Mouse (Mus musculus): ENCODE results near the gene Dbp. TPM values are rescaled to one million over a fixed set of nuclear protein-coding genes. Genes with fewer than 3 reads are reported as not detected.
"Not testable (repeated sequence)": the region's sequence is repeated elsewhere in the genome, so short reads cannot be mapped to it uniquely, and the experiment has no call there.

The Dbp gene
- 6.8 and 9.4 TPM in 2 replicates for polyA plus RNA-seq (2015; fragmentation: Nextera tagmentation; extraction: Ambion mirVana)

DNA sequence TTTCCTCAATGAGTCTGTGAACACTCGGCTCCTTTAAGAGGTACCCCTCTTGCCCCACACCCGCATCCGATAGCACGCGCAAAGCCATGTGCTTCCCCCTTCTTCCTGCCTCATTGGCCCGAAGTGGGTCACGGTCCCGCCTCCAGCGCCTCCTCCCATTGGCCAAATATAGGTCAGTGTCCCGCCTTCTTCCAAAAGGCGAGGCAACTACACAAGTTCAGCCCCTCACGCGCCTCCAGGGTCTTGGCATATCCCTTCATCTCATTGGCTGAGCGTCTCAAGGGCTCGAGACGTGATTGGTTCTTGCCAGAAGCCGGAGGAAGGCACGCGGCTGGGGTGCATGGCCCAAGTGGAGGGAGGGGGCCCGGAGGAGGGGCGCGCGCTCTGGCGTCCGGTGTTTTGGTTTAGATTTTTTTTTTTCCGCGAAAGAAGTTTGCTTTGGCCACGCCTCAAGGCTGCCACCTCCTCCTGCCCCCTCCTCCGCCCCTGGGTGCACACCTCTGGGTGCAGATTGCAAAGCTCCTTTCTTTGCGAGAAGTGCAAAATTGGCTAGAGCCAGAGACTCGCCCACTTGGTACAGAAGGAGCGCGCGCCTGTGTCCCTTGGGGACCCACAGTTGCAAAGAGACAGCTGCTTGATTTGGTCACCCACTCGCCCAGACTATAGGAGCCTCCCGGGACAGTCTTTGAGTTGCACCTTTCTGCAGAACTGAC is at the start of gene Dbp:
Gene Dbp (plus strand): TSS at position 359 of the 713 bp plus-strand sequence.
- Histone ChIP-seq H3K9ac (replicated peaks; ENCODE audit: low read depth) (peak within 1 kb of the TSS; percentile 39; the same call in 1 of the 2 replicates), H3K9me3 (ENCODE audit: low read length) (no peaks in the 10 kb centered on the region), H3K4me1 (ENCODE audit: insufficient read depth, low read depth, low read length) (peaks cover 40% of the 10 kb centered on the region), H3K4me3 (ENCODE audit: low read depth, low read length) (peak within 1 kb of the TSS; percentile 51), H3K4me2 (replicated peaks; ENCODE audit: low read depth, low read length) (peak within 1 kb of the TSS; percentile 95), H3K27ac (ENCODE audit: low read length) (peak within 1 kb of the TSS; percentile 81), H3K36me3 (ENCODE audit: insufficient read depth, low read length) (no peaks in the 10 kb centered on the region), H3K27me3 (replicated peaks; ENCODE audit: insufficient read depth, low read length) (peaks cover 7% of the 10 kb centered on the region; the same call in 1 of the 2 replicates)
- DNase-seq (ENCODE audit: low spot score), result peak; percentile 99
- WGBS, result under 1% methylated on average over 35 of the region's 36 CpGs
- TF ChIP-seq CTCF (IDR thresholded peaks at IDR 0.05) (no peak), EP300 (IDR thresholded peaks at IDR 0.05) (peak; percentile 52; the same call in 1 of the 2 replicates)
- ATAC-seq, result peak; percentile 89

DNA sequence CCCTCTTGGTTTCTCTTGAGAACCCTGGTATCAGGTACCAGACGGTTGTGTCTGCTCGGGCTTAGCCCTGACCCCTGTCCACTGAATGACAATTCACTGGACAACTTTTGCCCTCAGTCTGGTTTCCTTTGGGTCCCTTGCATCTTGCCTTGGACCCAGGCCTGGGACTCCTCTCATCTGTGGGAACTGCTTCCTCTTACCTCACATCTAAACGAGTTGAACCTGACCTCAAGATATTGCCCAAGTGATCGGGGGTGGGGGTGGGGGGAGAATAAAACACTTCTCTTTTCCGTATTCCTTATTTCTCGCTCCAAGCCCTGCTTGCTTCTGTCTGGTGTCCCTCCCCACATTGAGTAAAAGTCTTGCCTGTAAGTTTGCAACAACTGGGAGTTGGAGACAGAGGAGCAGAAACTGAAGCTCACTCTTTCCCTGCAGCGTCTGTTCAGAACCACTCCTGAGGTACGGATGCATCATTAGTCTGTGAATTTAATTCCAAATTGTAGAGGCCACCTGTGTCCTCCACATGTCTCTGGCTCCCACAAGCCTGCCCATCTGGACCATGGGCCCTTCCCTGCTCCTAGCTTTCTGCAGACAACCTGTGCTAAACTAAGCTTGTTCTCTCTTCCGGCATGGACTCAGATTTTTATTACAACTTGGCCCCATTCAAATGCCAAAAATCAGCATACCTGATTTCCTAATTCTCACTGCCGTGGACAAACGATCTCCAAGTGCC is 44.0 kb upstream of the Dbp start:
- TF ChIP-seq EP300 (IDR thresholded peaks at IDR 0.05) (no peak), CTCF (IDR thresholded peaks at IDR 0.05) (no peak)
- no peak for ATAC-seq

DNA sequence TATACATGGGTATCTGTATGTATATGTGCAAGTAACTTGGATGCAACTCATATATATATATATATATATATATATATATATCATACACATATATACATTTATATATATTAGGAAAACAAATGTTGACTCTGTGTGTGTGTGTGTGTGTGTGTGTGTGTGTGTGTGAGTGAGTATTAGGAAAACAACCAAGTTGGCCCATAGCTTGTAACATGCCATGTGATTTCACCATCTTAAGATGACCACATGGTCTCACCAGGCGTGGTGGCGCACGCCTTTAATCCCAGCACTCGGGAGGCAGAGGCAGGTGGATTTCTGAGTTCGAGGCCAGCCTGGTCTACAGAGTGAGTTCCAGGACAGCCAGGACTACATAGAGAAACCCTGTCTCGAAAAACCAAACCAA is 43.2 kb upstream of the Dbp start:
- not testable (repeated sequence) for H3K9me3 ChIP-seq (ENCODE audit: low read length); H3K4me3 ChIP-seq (ENCODE audit: low read depth, low read length); H3K27ac ChIP-seq (ENCODE audit: low read length); H3K27me3 ChIP-seq (replicated peaks; ENCODE audit: insufficient read depth, low read length); ATAC-seq; H3K9ac ChIP-seq (replicated peaks; ENCODE audit: low read depth); H3K4me2 ChIP-seq (replicated peaks; ENCODE audit: low read depth, low read length); H3K36me3 ChIP-seq (ENCODE audit: insufficient read depth, low read length); DNase-seq (ENCODE audit: low spot score); H3K4me1 ChIP-seq (ENCODE audit: insufficient read depth, low read depth, low read length)
- WGBS, result 93% methylated on average over 5 of the region's 6 CpGs

More for the DNA sequence above, 44.0 kb upstream of the Dbp start:
- no peaks in the 10 kb centered on the region for H3K36me3 ChIP-seq (ENCODE audit: insufficient read depth, low read length)
- no peaks in the 10 kb centered on the region for H3K27me3 ChIP-seq (replicated peaks; ENCODE audit: insufficient read depth, low read length)
- WGBS, result 69% methylated on average over 11 of the region's 11 CpGs
- DNase-seq (ENCODE audit: low spot score), result no peak
- no peak overlapping the region for H3K4me3 ChIP-seq (ENCODE audit: low read depth, low read length)
- H3K9me3 ChIP-seq (ENCODE audit: low read length), result no peaks in the 10 kb centered on the region
- H3K9ac ChIP-seq (replicated peaks; ENCODE audit: low read depth), result no peak overlapping the region
- peaks cover 3% of the 10 kb centered on the region; the same call in 1 of the 2 replicates for H3K4me1 ChIP-seq (ENCODE audit: insufficient read depth, low read depth, low read length)
- no peak overlapping the region for H3K4me2 ChIP-seq (replicated peaks; ENCODE audit: low read depth, low read length)
- no peak overlapping the region for H3K27ac ChIP-seq (ENCODE audit: low read length)

DNA sequence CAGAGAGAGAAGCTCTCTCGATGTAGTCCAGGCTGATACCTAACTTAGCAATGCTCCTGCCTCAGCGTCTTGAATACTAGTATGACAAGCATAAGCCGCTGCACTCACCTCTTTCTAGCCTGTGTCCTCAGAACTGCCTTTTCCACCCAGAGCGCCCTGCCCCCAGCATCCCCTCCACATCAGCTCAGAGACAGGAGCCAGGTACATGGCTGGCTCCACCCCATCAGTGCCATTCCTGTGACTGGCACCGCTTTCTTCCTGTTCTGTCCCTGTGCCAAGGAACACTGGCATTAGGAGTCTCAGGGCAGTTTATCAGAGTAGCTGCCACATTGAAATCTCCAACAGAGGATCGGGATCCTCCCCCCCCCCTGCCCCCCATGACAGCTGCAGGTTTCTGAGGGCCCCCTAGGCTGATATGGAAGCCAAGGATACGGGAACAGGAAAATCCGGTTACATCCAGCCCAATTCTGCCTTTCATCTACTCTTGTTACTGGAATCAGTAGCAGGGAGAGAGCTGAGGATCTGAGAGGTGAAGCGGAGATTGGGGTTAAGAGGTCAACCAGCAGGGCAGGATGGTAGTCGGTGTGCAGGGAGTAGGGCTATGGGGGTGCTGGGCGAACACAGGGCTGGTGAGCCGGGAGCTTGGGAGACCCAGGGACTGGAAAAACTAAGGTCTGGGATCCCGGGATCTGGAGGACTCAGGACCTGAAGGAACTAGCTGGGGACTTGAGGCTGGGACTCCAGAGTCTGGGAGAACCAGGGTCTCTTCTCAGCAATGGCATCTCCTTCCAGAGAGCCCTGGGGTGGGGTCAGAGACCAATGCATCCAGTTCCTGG is 39.4 kb upstream of the Dbp start:
- no peak overlapping the region for H3K4me3 ChIP-seq (ENCODE audit: low read depth, low read length)
- ATAC-seq, result no peak

DNA sequence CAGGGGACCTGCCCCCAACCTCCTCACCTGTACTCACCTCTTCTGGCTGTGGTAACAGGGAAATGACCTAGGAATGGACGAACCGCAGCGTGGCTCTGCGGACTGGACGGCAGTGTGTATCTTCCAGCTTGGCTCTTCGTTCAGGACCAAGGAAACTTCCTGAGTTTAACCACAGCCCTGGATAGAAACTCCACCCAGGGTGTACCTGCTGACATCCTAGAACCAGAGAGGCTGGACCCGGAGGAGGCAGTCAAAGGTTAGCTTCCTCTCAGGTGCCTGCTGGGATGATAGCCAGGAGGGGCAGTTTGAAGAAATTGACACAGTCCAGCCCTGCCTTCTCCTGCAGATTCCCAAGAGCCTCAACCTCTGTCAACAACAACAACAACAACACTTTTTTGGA is 38.7 kb upstream of the Dbp start, which contains the start of gene Fut2:
Gene Fut2 (minus strand): TSS at position 234 of the 400 bp plus-strand sequence.
- peaks cover 3% of the 10 kb centered on the region; the same call in 1 of the 2 replicates for H3K4me1 ChIP-seq (ENCODE audit: insufficient read depth, low read depth, low read length)
- no peak within 1 kb of the TSS for H3K4me3 ChIP-seq (ENCODE audit: low read depth, low read length)
- no peak for ATAC-seq
- H3K27me3 ChIP-seq (replicated peaks; ENCODE audit: insufficient read depth, low read length), result no peaks in the 10 kb centered on the region
- H3K36me3 ChIP-seq (ENCODE audit: insufficient read depth, low read length), result no peaks in the 10 kb centered on the region
- H3K9ac ChIP-seq (replicated peaks; ENCODE audit: low read depth), result no peak within 1 kb of the TSS
- no peak for TF ChIP-seq EP300 (IDR thresholded peaks at IDR 0.05)
- TF ChIP-seq CTCF (IDR thresholded peaks at IDR 0.05), result no peak
- WGBS, result 75% methylated on average over 7 of the region's 7 CpGs
- H3K4me2 ChIP-seq (replicated peaks; ENCODE audit: low read depth, low read length), result no peak within 1 kb of the TSS
- H3K9me3 ChIP-seq (ENCODE audit: low read length), result no peaks in the 10 kb centered on the region
- DNase-seq (ENCODE audit: low spot score), result no peak
- H3K27ac ChIP-seq (ENCODE audit: low read length), result no peak within 1 kb of the TSS

More for the DNA sequence above, 39.4 kb upstream of the Dbp start:
- Histone ChIP-seq H3K36me3 (ENCODE audit: insufficient read depth, low read length) (no peaks in the 10 kb centered on the region), H3K9me3 (ENCODE audit: low read length) (no peaks in the 10 kb centered on the region), H3K27me3 (replicated peaks; ENCODE audit: insufficient read depth, low read length) (no peaks in the 10 kb centered on the region), H3K27ac (ENCODE audit: low read length) (no peak overlapping the region), H3K4me1 (ENCODE audit: insufficient read depth, low read depth, low read length) (peaks cover 3% of the 10 kb centered on the region; the same call in 1 of the 2 replicates), H3K4me2 (replicated peaks; ENCODE audit: low read depth, low read length) (no peak overlapping the region), H3K9ac (replicated peaks; ENCODE audit: low read depth) (no peak overlapping the region)
- WGBS, result 36% methylated on average over 13 of the region's 13 CpGs
- DNase-seq (ENCODE audit: low spot score), result peak; percentile 24
- TF ChIP-seq CTCF (IDR thresholded peaks at IDR 0.05) (no peak), EP300 (IDR thresholded peaks at IDR 0.05) (no peak)
